Mouse (Mus musculus) ES-E14 (cell line): ENCODE measurements around the gene Nat9. TPM values are rescaled to one million over a fixed set of nuclear protein-coding genes. Genes with fewer than 3 reads are reported as not detected.

Experiments
- DNase-seq: peaks from one replicate; pipeline ENCODE4 v3.0.0-alpha.2; 2013; ENCODE audit warnings: low read depth, low spot score
- H3K27ac ChIP-seq: 2 replicates; pipeline ENCODE4 v1.5.1; 2012; ENCODE audit warnings: low read depth, mild to moderate bottlenecking, low read length, moderate library complexity, mixed read lengths; ENCODE audit not compliant: poor library complexity, insufficient read depth, severe bottlenecking
- H3K36me3 ChIP-seq: 2 replicates; pipeline ENCODE4 v1.6.1; 2012; ENCODE audit warnings: mild to moderate bottlenecking, low read length, moderate library complexity, mixed read lengths; ENCODE audit not compliant: control insufficient read depth, poor library complexity, insufficient read depth, severe bottlenecking
- H3K4me1 ChIP-seq, 2 experiments: fragments of 150-350 bp in 1 of 2; sonication (generic) in 1 of 2; 2 replicates each; pipeline ENCODE4 v1.6.1; 2012; ENCODE audit warnings: low read length in 2 of 2, mild to moderate bottlenecking in 1 of 2, mixed read lengths in 1 of 2; ENCODE audit not compliant: control insufficient read depth in 2 of 2, insufficient read depth in 2 of 2, poor library complexity in 1 of 2
- H3K4me3 ChIP-seq, 2 experiments: fragments of 150-350 bp in 1 of 2; sonication (generic) in 1 of 2; 2 replicates each; pipeline ENCODE4 v1.5.1; 2012; ENCODE audit warnings: low read length in 2 of 2, low read depth in 1 of 2, mild to moderate bottlenecking in 1 of 2, mixed read lengths in 1 of 2; ENCODE audit not compliant: insufficient read depth in 1 of 2, poor library complexity in 1 of 2, severe bottlenecking in 1 of 2
- H3K9ac ChIP-seq: 2 replicates; pipeline ENCODE4 v1.6.1; 2012; ENCODE audit warnings: low read depth, mild to moderate bottlenecking, low read length, mixed read lengths; ENCODE audit not compliant: poor library complexity, insufficient read depth, severe bottlenecking
- H3K9me3 ChIP-seq: fragments of 150-350 bp; sonication (generic); 2 replicates; pipeline ENCODE4 v1.6.1; 2012; ENCODE audit warnings: low read depth, mild to moderate bottlenecking, low read length; ENCODE audit not compliant: control insufficient read depth, insufficient read depth
- CHD2 ChIP-seq: IDR thresholded peaks from 2 replicates; pipeline ENCODE4 v1.6.1; 2014; ENCODE audit warnings: mild to moderate bottlenecking, low read depth, low read length, inconsistent platforms
- HCFC1 ChIP-seq: IDR thresholded peaks from 2 replicates; pipeline ENCODE4 v1.6.1; 2012; ENCODE audit warnings: low read length, inconsistent platforms, borderline replicate concordance; ENCODE audit not compliant: insufficient read depth
- MAFK ChIP-seq: IDR thresholded peaks from 2 replicates; pipeline ENCODE4 v1.6.1; 2014; ENCODE audit warnings: mild to moderate bottlenecking, low read depth, low read length, inconsistent platforms; ENCODE audit not compliant: insufficient read depth
- ZC3H11A ChIP-seq: IDR thresholded peaks from 2 replicates; pipeline ENCODE4 v1.6.1; 2012; ENCODE audit warnings: low read depth, mild to moderate bottlenecking, inconsistent platforms, low read length, borderline replicate concordance
- ZNF384 ChIP-seq: IDR thresholded peaks from 2 replicates; pipeline ENCODE4 v1.6.1; 2012; ENCODE audit warnings: low read depth, low read length, inconsistent platforms
- in situ Hi-C, 2 experiments: fragments of 600-800 bp; cut with MboI; formaldehyde crosslinking; loops; one replicate each; pipeline ENCODE4 v1.15.1; 2025; ENCODE audit warnings: low sequenced_read_pairs in 2 of 2, inconsistent platforms in 1 of 2; ENCODE audit not compliant: unreplicated experiment in 2 of 2
- total RNA-seq: library from RNA; depleted of rRNA; stranded (reverse); fragments of 300-350 nt; gene quantifications from 2 replicates; pipeline ENCODE4 v1.2.3, GENCODE M21; 2012

Gene Nat9
- total RNA-seq, 1 experiment: 19.3 TPM

GRCm38 (mm10) chr11:115202756-115203155, 15.1 kb upstream of the Nat9 start:
- TF ChIP-seq CHD2 (no peak), ZNF384 (no peak), MAFK (no peak), HCFC1 (no peak), ZC3H11A (no peak)
- in situ Hi-C loops: loop anchor here in 1 of 2 experiments (5.0 kb wide), 1 partner anchor 70 kb away; no protein-coding TSS in a partner anchor
- Histone ChIP-seq H3K4me3 (no peak overlapping the region), H3K9ac (no peak overlapping the region), H3K27ac (no peak overlapping the region), H3K36me3 (peaks cover 6% of the 10 kb centered on the region; the same call in 1 of the 2 replicates), H3K4me1 (peaks cover 0 to 7% of the 10 kb centered on the region in 2 experiments; a peak in 1 of 4 replicates), H3K9me3 (no peaks in the 10 kb centered on the region)
- no peak for DNase-seq

GRCm38 (mm10) chr11:115202316-115202715, 14.7 kb upstream of the Nat9 start:
- H3K36me3 ChIP-seq: peaks cover 8% of the 10 kb centered on the region; the same call in 1 of the 2 replicates
- no peak overlapping the region for H3K4me3 ChIP-seq

GRCm38 (mm10) chr11:115200520-115200919, 12.9 kb upstream of the Nat9 start:
- no peak overlapping the region for H3K9ac ChIP-seq
- DNase-seq: no peak
- no peak overlapping the region for H3K27ac ChIP-seq
- in situ Hi-C loops: loop anchor here in 1 of 2 experiments (5.0 kb wide), 1 partner anchor 72 kb away; no protein-coding TSS in a partner anchor
- peaks cover 0 to 3% of the 10 kb centered on the region in 2 experiments; a peak in 1 of 4 replicates for H3K4me1 ChIP-seq
- no peaks in the 10 kb centered on the region for H3K9me3 ChIP-seq
- no peak overlapping the region for H3K4me3 ChIP-seq
- H3K36me3 ChIP-seq: peaks cover 4% of the 10 kb centered on the region; the same call in 1 of the 2 replicates
- TF ChIP-seq HCFC1 (no peak), CHD2 (no peak), MAFK (no peak), ZC3H11A (no peak), ZNF384 (no peak)

More at GRCm38 (mm10) chr11:115202316-115202715, 14.7 kb upstream of the Nat9 start:
- Histone ChIP-seq H3K4me1 (peaks cover 0 to 7% of the 10 kb centered on the region in 2 experiments; a peak in 1 of 4 replicates), H3K9me3 (no peaks in the 10 kb centered on the region), H3K9ac (no peak overlapping the region), H3K27ac (no peak overlapping the region)
- in situ Hi-C loops: loop anchor here in 1 of 2 experiments (5.0 kb wide), 1 partner anchor 70 kb away; no protein-coding TSS in a partner anchor
- peak; percentile 59 for DNase-seq
- TF ChIP-seq CHD2 (no peak), ZC3H11A (peak; percentile 81)

GRCm38 (mm10) chr11:115198932-115199384, 11.3 kb upstream of the Nat9 start:
- no peak for DNase-seq
- H3K36me3 ChIP-seq: peaks cover 4% of the 10 kb centered on the region; the same call in 1 of the 2 replicates
- no peaks in the 10 kb centered on the region for H3K4me1 ChIP-seq
- H3K4me3 ChIP-seq: no peak overlapping the region
- TF ChIP-seq CHD2 (no peak), MAFK (no peak), HCFC1 (no peak), ZC3H11A (no peak), ZNF384 (no peak)
- in situ Hi-C loops: no loop called here
- H3K9ac ChIP-seq: no peak overlapping the region
- H3K27ac ChIP-seq: no peak overlapping the region
- no peaks in the 10 kb centered on the region for H3K9me3 ChIP-seq

GRCm38 (mm10) chr11:115197558-115197957, 9.9 kb upstream of the Nat9 start:
- peaks cover 4% of the 10 kb centered on the region; the same call in 1 of the 2 replicates for H3K36me3 ChIP-seq
- TF ChIP-seq MAFK: no peak
- TF ChIP-seq CHD2: no peak
- TF ChIP-seq HCFC1: no peak
- TF ChIP-seq ZNF384: no peak
- no peak for TF ChIP-seq ZC3H11A
- in situ Hi-C loops: no loop called here
- H3K4me3 ChIP-seq: no peak overlapping the region
- H3K4me1 ChIP-seq: no peaks in the 10 kb centered on the region
- H3K9me3 ChIP-seq: no peaks in the 10 kb centered on the region
- DNase-seq: no peak
- no peak overlapping the region for H3K27ac ChIP-seq
- H3K9ac ChIP-seq: no peak overlapping the region
